Mouse (Mus musculus) limb, embryonic 12.5 days (tissue): Measurements from ENCODE around the gene Usp44. TPM values are rescaled to one million over a fixed set of nuclear protein-coding genes. Genes with fewer than 3 reads are reported as not detected.
A peak's percentile ranks its signal among the peaks of the same experiment; 100 is the strongest.
"Not testable (repeated sequence)": the region's sequence is repeated elsewhere in the genome, so short reads cannot be mapped to it uniquely, and the experiment has no call there.

Experiments
- ATAC-seq: fragments of 200-750 bp; cut with Nextera tagmentation; 2 replicates; pipeline ENCODE4 v1.8.0; 2017; ENCODE audit warnings: low read depth, moderate TSS enrichment; ENCODE audit not compliant: insufficient number of reproducible peaks, insufficient read depth, low FRiP score, low TSS enrichment
- H3K27ac ChIP-seq: fragments of 300-500 bp; sonication (generic); 2 replicates; pipeline ENCODE4 v1.5.1; 2016; ENCODE audit warnings: mild to moderate bottlenecking, moderate library complexity
- H3K27me3 ChIP-seq: fragments of 300-500 bp; sonication (generic); 2 replicates; pipeline ENCODE4 v1.6.1; 2016; ENCODE audit warnings: mild to moderate bottlenecking, moderate library complexity
- H3K36me3 ChIP-seq: fragments of 300-500 bp; sonication (generic); 2 replicates; pipeline ENCODE4 v1.6.1; 2016; ENCODE audit warnings: mild to moderate bottlenecking, moderate library complexity
- H3K4me1 ChIP-seq: fragments of 300-500 bp; sonication (generic); replicated peaks from 2 replicates; pipeline ENCODE4 v1.6.1; 2016
- H3K4me2 ChIP-seq: fragments of 300-500 bp; sonication (generic); 2 replicates; pipeline ENCODE4 v1.6.1; 2016; ENCODE audit warnings: mild to moderate bottlenecking, moderate library complexity
- H3K4me3 ChIP-seq: fragments of 300-500 bp; sonication (generic); replicated peaks from 2 replicates; pipeline ENCODE4 v1.5.1; 2016; ENCODE audit warnings: mild to moderate bottlenecking
- H3K9ac ChIP-seq: fragments of 300-500 bp; sonication (generic); replicated peaks from 2 replicates; pipeline ENCODE4 v1.6.1; 2016; ENCODE audit warnings: mild to moderate bottlenecking, moderate library complexity
- H3K9me3 ChIP-seq: fragments of 300-500 bp; sonication (generic); 2 replicates; pipeline ENCODE4 v1.6.1; 2016; ENCODE audit warnings: mild to moderate bottlenecking, moderate library complexity
- WGBS: fragments of 180-500 bp; shearing (Covaris S2); methylation state at CpG from one replicate; pipeline ENCODE4 v1.1.7; 2016; 5-methylcytosine and 5-hydroxymethylcytosine counted together
- polyA plus RNA-seq: library from polyadenylated mRNA; unstranded; fragments of >200 nt; fragmentation: Nextera tagmentation; extraction: Ambion mirVana; gene quantifications from 2 replicates; pipeline ENCODE4 v1.2.1, GENCODE M21; 2016

Gene Usp44
- polyA plus RNA-seq, 1 experiment from 2014 or later = 1.4 TPM

DNA sequence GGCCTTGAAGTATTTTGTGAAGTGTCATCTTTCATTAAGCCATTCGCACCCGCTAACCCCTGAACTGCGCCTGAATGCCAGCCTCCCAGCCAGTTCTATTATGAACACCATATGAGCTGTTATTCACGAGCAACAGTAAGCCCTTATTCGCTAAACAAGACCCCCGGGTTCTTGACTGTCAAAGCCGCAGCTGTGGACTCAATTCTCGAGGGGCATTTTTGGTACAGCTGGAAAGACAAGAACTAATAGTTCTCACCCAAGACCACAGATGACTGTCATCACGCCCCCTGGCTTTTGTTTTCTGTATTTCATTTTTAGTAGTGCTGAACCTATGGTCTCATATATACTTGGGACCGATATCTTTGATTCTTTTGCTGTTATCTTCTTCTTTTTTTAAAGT is 17.6 kb upstream of the Usp44 start:
- no peaks in the 10 kb centered on the region for H3K36me3 ChIP-seq
- no peaks in the 10 kb centered on the region for H3K4me1 ChIP-seq
- peaks cover 22% of the 10 kb centered on the region for H3K27me3 ChIP-seq
- WGBS = 51% methylated on average over 10 of the region's 10 CpGs
- H3K4me3 ChIP-seq = no peak overlapping the region
- H3K9me3 ChIP-seq = no peaks in the 10 kb centered on the region
- peak; percentile 72; the same call in 1 of the 2 replicates for ATAC-seq
- no peak overlapping the region for H3K4me2 ChIP-seq
- H3K9ac ChIP-seq = no peak overlapping the region
- H3K27ac ChIP-seq = no peak overlapping the region

DNA sequence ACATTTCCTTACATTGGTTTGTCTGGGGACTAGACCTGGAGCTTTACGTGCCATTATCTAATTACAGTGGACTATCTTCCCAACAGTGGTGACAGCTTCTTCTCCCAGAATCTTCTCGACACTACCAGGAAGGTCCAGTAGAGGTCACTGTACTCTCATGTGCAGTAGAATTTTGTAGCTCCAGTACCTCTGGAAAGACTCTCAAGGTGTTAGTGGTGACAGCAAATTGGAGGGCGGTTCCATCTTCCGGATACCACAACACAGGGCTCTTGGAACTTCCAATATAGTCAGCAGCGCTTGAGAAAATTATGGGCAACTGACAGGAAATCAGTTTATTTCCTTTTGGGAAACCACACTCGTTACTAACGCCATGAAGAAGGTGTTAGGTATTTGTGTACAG is 12.7 kb upstream of the Usp44 start:
- Histone ChIP-seq H3K9me3 (no peaks in the 10 kb centered on the region), H3K4me3 (no peak overlapping the region), H3K4me1 (no peaks in the 10 kb centered on the region), H3K36me3 (no peaks in the 10 kb centered on the region), H3K9ac (no peak overlapping the region), H3K27ac (no peak overlapping the region), H3K4me2 (no peak overlapping the region), H3K27me3 (peaks cover 35% of the 10 kb centered on the region)
- whole genome bisulfite sequencing = 23% methylated on average over 7 of the region's 7 CpGs
- ATAC-seq = no peak

GRCm38 (mm10) chr10:93829898-93830831 is 1.2 kb upstream of the Usp44 start:
- Histone ChIP-seq H3K4me1 (peaks cover 12% of the 10 kb centered on the region), H3K4me2 (no peak overlapping the region), H3K27ac (no peak overlapping the region), H3K27me3 (peaks cover 52% of the 10 kb centered on the region), H3K9ac (no peak overlapping the region), H3K36me3 (no peaks in the 10 kb centered on the region), H3K9me3 (no peaks in the 10 kb centered on the region), H3K4me3 (no peak overlapping the region)
- WGBS = 35% methylated on average over 9 of the region's 9 CpGs
- ATAC-seq = no peak

DNA sequence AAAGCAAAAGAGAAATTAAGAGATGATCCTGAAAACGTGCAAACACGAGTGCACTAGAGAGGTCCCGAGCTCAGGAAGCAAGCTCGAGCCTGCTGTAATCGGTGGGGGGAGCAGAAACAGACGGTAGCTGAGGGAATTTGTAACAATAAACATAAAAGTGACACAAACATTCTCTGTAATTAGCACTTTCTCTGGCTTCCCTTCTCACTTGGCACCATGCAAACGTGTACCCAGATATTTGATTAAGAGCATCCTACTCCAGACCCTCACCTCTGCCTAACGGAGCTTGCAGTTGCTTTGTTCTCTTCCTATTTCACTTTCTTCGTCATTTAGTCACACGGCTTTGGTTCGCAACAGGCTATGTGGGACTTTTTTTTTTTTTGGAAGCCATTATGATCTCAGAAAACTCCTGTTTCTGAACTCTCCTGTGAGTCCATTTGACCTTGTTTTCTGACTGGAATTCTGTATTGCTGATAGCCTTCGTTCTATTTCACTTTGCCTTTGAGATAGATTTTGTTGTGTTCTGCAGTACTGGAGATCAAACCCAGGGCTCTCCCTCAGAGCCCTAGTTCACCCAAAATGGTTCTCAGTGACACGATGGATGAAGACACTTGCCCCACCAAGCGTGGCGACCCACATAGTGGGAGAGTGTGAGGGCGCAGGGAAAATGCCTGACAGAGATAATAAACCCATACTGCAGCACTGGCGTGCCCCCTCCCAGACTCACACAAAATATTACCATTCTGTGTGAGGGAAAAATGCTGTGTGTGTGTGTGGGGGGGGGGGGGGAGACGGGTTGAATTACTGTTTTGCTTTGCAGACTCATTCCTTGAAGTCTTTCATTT is 597 bp downstream of the Usp44 start:
- 0 out of 2 replicates have a peak overlapping the region, but pooled peaks have one; percentile 9 for H3K9ac ChIP-seq
- no peaks in the 10 kb centered on the region for H3K9me3 ChIP-seq
- H3K4me2 ChIP-seq = peak overlapping the region; percentile 35
- H3K4me1 ChIP-seq = peaks cover 12% of the 10 kb centered on the region
- no peaks in the 10 kb centered on the region for H3K36me3 ChIP-seq
- peak overlapping the region; percentile 11 for H3K4me3 ChIP-seq
- WGBS = 4% methylated on average over 18 of the region's 18 CpGs
- no peak for ATAC-seq
- H3K27me3 ChIP-seq = peaks cover 67% of the 10 kb centered on the region
- H3K27ac ChIP-seq = no peak overlapping the region

DNA sequence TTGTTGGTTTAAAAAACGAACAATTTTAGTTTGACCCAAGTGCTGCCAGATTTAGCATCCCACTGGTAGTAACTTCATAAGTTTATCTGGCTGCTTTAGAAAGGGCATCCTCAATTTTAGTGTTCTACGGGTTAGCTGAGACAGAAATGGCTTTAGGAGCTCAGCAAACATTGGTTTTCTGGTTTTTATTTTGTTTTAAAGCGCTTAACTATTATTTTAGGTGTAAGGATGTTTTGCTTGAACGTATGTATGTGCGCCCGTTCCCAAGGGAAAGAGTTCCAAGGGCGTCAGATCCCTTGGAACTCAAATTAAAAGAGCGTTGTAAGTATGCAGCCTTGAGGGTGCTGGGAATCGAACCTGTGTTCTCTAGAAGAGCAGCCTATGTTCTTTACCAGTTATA is 1.5 kb downstream of the Usp44 start:
- 29% methylated on average over 9 of the region's 9 CpGs for WGBS
- H3K4me3 ChIP-seq = no peak overlapping the region

DNA sequence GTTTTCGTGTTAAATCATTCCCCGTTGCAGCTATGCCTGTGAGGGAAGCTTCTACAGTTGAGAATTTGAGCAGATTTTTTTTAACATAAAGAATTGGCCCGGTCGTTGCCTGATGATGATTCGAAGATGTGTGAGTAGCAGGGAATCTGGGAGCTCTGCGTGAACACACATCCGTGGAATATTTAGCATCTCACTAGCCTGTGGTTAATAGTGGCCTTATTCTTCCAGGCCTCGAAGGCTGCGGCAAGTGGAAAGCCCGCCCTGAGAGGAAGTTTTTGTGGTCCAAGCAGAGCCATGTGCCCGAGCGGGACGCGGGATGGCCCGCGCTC is 2.0 kb downstream of the Usp44 start:
- no peak for ATAC-seq
- Histone ChIP-seq H3K36me3 (no peaks in the 10 kb centered on the region), H3K4me1 (peaks cover 12% of the 10 kb centered on the region), H3K4me3 (peak overlapping the region; percentile 67), H3K9me3 (no peaks in the 10 kb centered on the region), H3K27ac (no peak overlapping the region), H3K4me2 (peak overlapping the region; percentile 97), H3K9ac (peak overlapping the region; percentile 48), H3K27me3 (peaks cover 65% of the 10 kb centered on the region)
- 2% methylated on average over 16 of the region's 16 CpGs for WGBS

More for the DNA sequence above, 1.5 kb downstream of the Usp44 start:
- H3K9me3 ChIP-seq = no peaks in the 10 kb centered on the region
- H3K4me2 ChIP-seq = 0 out of 2 replicates have a peak overlapping the region, but pooled peaks have one; percentile 97
- no peaks in the 10 kb centered on the region for H3K36me3 ChIP-seq
- no peak overlapping the region for H3K9ac ChIP-seq
- H3K27ac ChIP-seq = no peak overlapping the region
- H3K27me3 ChIP-seq = peaks cover 65% of the 10 kb centered on the region
- peaks cover 12% of the 10 kb centered on the region for H3K4me1 ChIP-seq
- no peak for ATAC-seq

GRCm38 (mm10) chr10:93833699-93834393 is 2.5 kb downstream of the Usp44 start:
- Histone ChIP-seq H3K4me2 (peak overlapping the region; percentile 97), H3K36me3 (no peaks in the 10 kb centered on the region), H3K27ac (no peak overlapping the region), H3K4me3 (peak overlapping the region; percentile 67), H3K9ac (peak overlapping the region; percentile 48), H3K27me3 (peaks cover 65% of the 10 kb centered on the region), H3K9me3 (no peaks in the 10 kb centered on the region), H3K4me1 (peaks cover 12% of the 10 kb centered on the region)
- peak; percentile 78; the same call in 1 of the 2 replicates for ATAC-seq
- WGBS = under 1% methylated on average over 52 of the region's 75 CpGs

GRCm38 (mm10) chr10:93834394-93834745 is 3.0 kb downstream of the Usp44 start:
- no peaks in the 10 kb centered on the region for H3K9me3 ChIP-seq
- WGBS = 5% methylated on average over 13 of the region's 13 CpGs
- peaks cover 65% of the 10 kb centered on the region for H3K27me3 ChIP-seq
- peak overlapping the region; percentile 48 for H3K9ac ChIP-seq
- H3K4me2 ChIP-seq = peak overlapping the region; percentile 97
- no peak for ATAC-seq
- H3K4me1 ChIP-seq = peaks cover 12% of the 10 kb centered on the region
- peak overlapping the region; percentile 67 for H3K4me3 ChIP-seq
- H3K27ac ChIP-seq = no peak overlapping the region
- no peaks in the 10 kb centered on the region for H3K36me3 ChIP-seq

DNA sequence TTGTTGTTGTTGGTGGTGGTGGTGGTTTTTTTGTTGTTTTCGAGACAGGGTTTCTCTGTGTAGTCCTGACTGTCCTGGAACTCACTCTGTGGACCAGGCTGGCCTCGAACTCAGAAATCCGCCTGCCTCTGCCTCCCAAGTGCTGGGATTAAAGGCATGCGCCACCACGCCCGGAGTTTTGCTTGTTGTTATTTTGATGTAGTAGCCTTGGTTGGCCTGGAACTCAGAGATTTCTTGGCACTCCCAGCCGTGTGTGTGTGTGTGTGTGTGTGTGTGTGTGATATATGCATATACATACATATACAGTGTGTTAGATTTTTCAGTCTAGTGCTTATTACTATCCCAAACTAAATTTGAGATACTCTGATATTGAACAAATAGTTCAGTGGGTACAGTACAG is 3.8 kb downstream of the Usp44 start:
- 84% methylated on average over 7 of the region's 7 CpGs for WGBS
- H3K36me3 ChIP-seq, H3K9ac ChIP-seq, H3K4me2 ChIP-seq, H3K4me3 ChIP-seq, ATAC-seq, H3K9me3 ChIP-seq, H3K27ac ChIP-seq: not testable (repeated sequence)
- H3K4me1 ChIP-seq = peaks cover 12% of the 10 kb centered on the region
- peaks cover 57% of the 10 kb centered on the region for H3K27me3 ChIP-seq

DNA sequence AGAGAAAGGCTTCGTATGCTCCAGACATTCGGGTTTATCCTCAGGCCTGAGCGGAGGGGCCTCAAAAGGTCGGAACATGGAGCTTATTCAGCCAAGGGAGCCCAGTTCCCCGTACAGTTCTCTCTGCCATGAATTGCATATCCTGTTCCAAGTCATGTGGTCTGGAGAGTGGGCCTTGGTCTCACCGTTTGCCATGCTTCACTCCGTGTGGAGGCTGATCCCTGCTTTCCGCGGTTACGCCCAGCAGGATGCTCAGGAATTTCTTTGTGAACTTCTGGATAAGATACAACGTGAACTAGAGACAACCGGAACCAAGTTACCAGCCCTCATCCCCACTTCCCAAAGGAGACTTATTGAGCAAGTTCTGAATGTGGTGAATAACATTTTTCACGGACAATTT is 15.4 kb downstream of the Usp44 start:
- WGBS = 96% methylated on average over 13 of the region's 13 CpGs

GRCm38 (mm10) chr10:93855126-93855525 is 23.8 kb downstream of the Usp44 start:
- Histone ChIP-seq H3K9me3 (no peaks in the 10 kb centered on the region), H3K27me3 (no peaks in the 10 kb centered on the region), H3K9ac (no peak overlapping the region), H3K36me3 (peaks cover 11% of the 10 kb centered on the region), H3K4me3 (no peak overlapping the region), H3K27ac (no peak overlapping the region), H3K4me2 (no peak overlapping the region), H3K4me1 (no peaks in the 10 kb centered on the region)
- no peak for ATAC-seq
- 93% methylated on average over 9 of the region's 9 CpGs for WGBS

More for the DNA sequence above, 15.4 kb downstream of the Usp44 start:
- no peak overlapping the region for H3K9ac ChIP-seq
- H3K27ac ChIP-seq = no peak overlapping the region
- H3K9me3 ChIP-seq = peaks cover 14% of the 10 kb centered on the region; the same call in 1 of the 2 replicates
- H3K4me1 ChIP-seq = no peaks in the 10 kb centered on the region
- H3K27me3 ChIP-seq = no peaks in the 10 kb centered on the region
- no peak overlapping the region for H3K4me3 ChIP-seq
- no peaks in the 10 kb centered on the region for H3K36me3 ChIP-seq
- H3K4me2 ChIP-seq = no peak overlapping the region
- ATAC-seq = no peak
